Mouse (Mus musculus): ENCODE data around the gene Zcchc9.

DNA sequence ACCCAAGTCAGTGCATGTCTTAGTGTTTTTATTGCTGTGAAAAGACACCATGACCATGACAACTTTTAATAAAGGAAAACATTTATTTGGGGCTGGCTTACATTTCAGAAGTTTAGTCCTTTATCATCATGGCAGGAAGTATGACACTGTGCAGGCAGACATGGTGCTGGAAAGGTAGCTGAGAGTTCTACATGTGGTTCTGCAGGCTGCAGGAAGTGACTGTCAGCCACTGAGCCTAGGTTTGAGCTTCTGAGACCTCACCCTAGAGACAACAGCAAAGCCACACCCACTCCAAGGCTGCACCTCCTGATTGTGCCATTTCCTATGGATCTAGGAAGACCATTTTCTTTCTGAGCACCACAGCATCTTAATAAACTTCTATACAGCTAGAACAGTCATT is 20.4 kb upstream of the Zcchc9 start:
- TF ChIP-seq CTCF (IDR thresholded peaks at IDR 0.05; ENCODE audit: control insufficient read depth, insufficient read depth, low read length), result no peak
- no peak for TF ChIP-seq POLR2A (IDR thresholded peaks at IDR 0.05; ENCODE audit: borderline replicate concordance, control insufficient read depth, low read depth, low read length)

All from bone marrow, adult 2 months (tissue).